Mouse (Mus musculus) forebrain, embryonic 11.5 days (tissue): ENCODE measurements around the gene Twnk. TPM values are rescaled to one million over a fixed set of nuclear protein-coding genes. Genes with fewer than 3 reads are reported as not detected.
"Not testable (repeated sequence)": the region's sequence is repeated elsewhere in the genome, so short reads cannot be mapped to it uniquely, and the experiment has no call there.

Experiments used
- ATAC-seq: fragments of 200-750 bp; cut with Nextera tagmentation; replicated peaks from 2 replicates; pipeline ENCODE4 v1.8.0; 2017; ENCODE audit warnings: moderate TSS enrichment; ENCODE audit not compliant: low FRiP score
- DNase-seq: peaks from one replicate; pipeline ENCODE4 v3.0.0-alpha.2; 2017; ENCODE audit warnings: low spot score
- H3K27ac ChIP-seq: fragments of 300-500 bp; sonication (generic); 2 replicates; pipeline ENCODE4 v1.5.1; 2014; ENCODE audit warnings: low read depth, low read length
- H3K27me3 ChIP-seq: fragments of 300-500 bp; sonication (generic); 2 replicates; pipeline ENCODE4 v1.6.1; 2014; ENCODE audit warnings: mild to moderate bottlenecking, low read length, mixed read lengths; ENCODE audit not compliant: control insufficient read depth, insufficient read depth
- H3K36me3 ChIP-seq: fragments of 300-500 bp; sonication (generic); 2 replicates; pipeline ENCODE4 v1.6.1; 2014; ENCODE audit warnings: mild to moderate bottlenecking, low read length, moderate library complexity, mixed read lengths; ENCODE audit not compliant: control insufficient read depth, insufficient read depth
- H3K4me1 ChIP-seq: fragments of 300-500 bp; sonication (generic); replicated peaks from 2 replicates; pipeline ENCODE4 v1.6.1; 2014; ENCODE audit warnings: low read length, mixed read lengths; ENCODE audit not compliant: control insufficient read depth, insufficient read depth
- H3K4me2 ChIP-seq: fragments of 300-500 bp; sonication (generic); 2 replicates; pipeline ENCODE4 v1.6.1; 2014; ENCODE audit warnings: low read depth, mild to moderate bottlenecking, low read length, moderate library complexity, mixed read lengths; ENCODE audit not compliant: severe bottlenecking
- H3K4me3 ChIP-seq: fragments of 300-500 bp; sonication (generic); 2 replicates; pipeline ENCODE4 v1.5.1; 2014; ENCODE audit warnings: low read depth, low read length
- H3K9ac ChIP-seq: fragments of 300-500 bp; sonication (generic); 2 replicates; pipeline ENCODE4 v1.6.1; 2014; ENCODE audit warnings: low read length
- H3K9me3 ChIP-seq: fragments of 300-500 bp; sonication (generic); 2 replicates; pipeline ENCODE4 v1.6.1; 2016; ENCODE audit warnings: low read length, mixed read lengths; ENCODE audit not compliant: control insufficient read depth
- WGBS: fragments of 180-500 bp; shearing (Covaris S2); extraction: QIAGEN DNeasy Blood & Tissue Kit; methylation state at CpG from one replicate; pipeline ENCODE4 v1.1.7; 2014; 5-methylcytosine and 5-hydroxymethylcytosine counted together
- polyA plus RNA-seq: library from polyadenylated mRNA; unstranded; fragments of >200 nt; fragmentation: Nextera tagmentation; extraction: Ambion mirVana; gene quantifications from 2 replicates; pipeline ENCODE4 v1.2.1, GENCODE M21; 2014

The Twnk gene
- polyA plus RNA-seq, 1 experiment from 2014 or later, result 19.9 TPM

DNA sequence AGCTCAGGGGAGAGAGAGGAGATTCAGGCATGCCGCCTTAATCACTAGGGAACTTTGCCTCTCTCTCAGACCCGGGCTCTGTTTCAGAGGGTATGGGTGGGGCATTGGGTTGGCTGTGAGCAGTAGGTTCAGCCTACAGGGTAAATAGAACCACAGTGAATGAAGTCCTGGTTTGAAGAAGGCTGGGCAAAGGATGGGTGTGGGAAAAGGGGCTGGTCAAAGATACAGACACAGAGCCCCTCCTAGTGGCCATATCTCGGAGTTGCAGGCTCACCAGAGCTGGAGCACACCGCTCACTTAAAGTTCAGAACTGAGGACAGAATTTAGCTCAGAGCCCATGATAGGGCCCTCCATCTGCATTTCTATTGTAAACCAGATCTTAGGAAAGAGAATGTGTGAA, 26.3 kb downstream of the Twnk start:
- no peak overlapping the region for H3K27ac ChIP-seq
- no peaks in the 10 kb centered on the region for H3K27me3 ChIP-seq
- H3K4me1 ChIP-seq, result no peaks in the 10 kb centered on the region
- no peak overlapping the region for H3K4me2 ChIP-seq
- 0 out of 2 replicates have a peak, but pooled peaks have one; percentile 31 for ATAC-seq
- WGBS, result 21% methylated on average over 4 of the region's 4 CpGs
- peaks cover 2% of the 10 kb centered on the region; the same call in 1 of the 2 replicates for H3K36me3 ChIP-seq
- no peak overlapping the region for H3K4me3 ChIP-seq
- H3K9me3 ChIP-seq, result no peaks in the 10 kb centered on the region
- no peak overlapping the region for H3K9ac ChIP-seq
- peak; percentile 87 for DNase-seq

DNA sequence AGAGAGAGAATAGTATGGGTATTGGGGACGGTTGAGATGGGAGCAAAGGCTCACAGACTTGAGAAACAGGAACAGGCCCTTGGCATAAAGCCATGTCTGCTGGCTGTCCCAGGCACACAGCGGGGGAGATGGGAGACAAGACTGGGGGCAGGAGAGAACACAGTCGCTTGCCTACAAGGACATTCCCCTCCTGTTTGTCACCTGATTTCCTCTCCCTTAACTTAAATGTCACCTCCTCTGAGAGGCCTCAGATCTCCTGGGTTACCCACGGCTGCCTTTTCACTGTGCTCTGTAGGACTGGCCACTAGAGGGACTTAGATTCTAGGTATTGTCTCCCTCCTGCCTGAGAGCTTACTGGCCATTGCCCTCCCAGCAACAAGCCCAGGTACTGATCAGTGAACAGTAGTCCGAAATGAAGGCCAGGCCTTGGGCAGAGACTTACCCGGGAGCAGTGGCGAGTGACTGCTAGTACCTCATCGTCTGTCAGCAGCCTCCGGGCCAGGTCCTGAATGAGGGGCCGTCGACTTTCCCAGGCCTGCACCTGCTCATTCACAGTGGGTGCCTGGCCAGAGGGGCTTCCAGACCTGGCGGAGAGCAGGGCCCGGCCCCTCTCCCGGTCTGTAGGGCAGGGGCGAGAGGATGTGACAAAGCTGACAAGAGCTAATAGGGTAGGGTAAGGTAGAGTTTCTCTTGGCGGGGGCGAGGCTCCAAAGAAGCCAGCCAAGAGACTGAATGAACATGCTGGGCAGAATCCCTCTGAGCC, 27.3 kb downstream of the Twnk start:
- 53% methylated on average over 17 of the region's 17 CpGs for WGBS

DNA sequence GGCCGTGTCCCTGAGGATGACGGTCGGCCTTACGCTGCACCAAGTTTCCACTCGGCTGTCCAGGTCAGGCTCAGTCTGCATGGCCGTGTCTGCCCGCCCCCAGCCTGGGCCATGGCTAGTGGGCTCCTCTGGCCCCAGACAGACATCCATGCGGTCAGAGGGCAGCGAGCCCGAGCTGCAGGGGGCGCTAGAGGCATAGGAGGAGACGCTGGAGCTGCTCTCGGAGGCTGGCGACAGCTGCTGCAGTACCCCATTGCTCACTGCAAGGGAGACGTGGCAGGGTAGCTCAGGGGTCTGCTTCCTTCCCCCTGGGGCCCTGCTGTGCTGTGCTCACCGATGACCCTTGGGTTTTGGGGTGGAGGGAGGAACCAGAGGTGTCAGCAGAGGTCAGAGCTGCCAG, 31.4 kb downstream of the Twnk start:
- Histone ChIP-seq H3K9me3 (no peaks in the 10 kb centered on the region), H3K9ac (no peak overlapping the region), H3K4me3 (no peak overlapping the region), H3K27ac (no peak overlapping the region), H3K4me2 (no peak overlapping the region), H3K4me1 (0 out of 2 replicates have a peak, but pooled peaks cover 4% of the 10 kb centered on the region), H3K36me3 (no peaks in the 10 kb centered on the region), H3K27me3 (peaks cover 3% of the 10 kb centered on the region; the same call in 1 of the 2 replicates)
- DNase-seq (peak; percentile 72), ATAC-seq (no peak)
- 31% methylated on average over 16 of the region's 16 CpGs for WGBS

More for the DNA sequence above, 27.3 kb downstream of the Twnk start:
- Histone ChIP-seq H3K27ac (no peak overlapping the region), H3K27me3 (no peaks in the 10 kb centered on the region), H3K9me3 (no peaks in the 10 kb centered on the region), H3K4me2 (no peak overlapping the region), H3K4me3 (no peak overlapping the region), H3K36me3 (no peaks in the 10 kb centered on the region; the same call in 1 of the 2 replicates), H3K9ac (no peak overlapping the region; the same call in 1 of the 2 replicates), H3K4me1 (no peaks in the 10 kb centered on the region)
- ATAC-seq (no peak), DNase-seq (peak; percentile 63)

DNA sequence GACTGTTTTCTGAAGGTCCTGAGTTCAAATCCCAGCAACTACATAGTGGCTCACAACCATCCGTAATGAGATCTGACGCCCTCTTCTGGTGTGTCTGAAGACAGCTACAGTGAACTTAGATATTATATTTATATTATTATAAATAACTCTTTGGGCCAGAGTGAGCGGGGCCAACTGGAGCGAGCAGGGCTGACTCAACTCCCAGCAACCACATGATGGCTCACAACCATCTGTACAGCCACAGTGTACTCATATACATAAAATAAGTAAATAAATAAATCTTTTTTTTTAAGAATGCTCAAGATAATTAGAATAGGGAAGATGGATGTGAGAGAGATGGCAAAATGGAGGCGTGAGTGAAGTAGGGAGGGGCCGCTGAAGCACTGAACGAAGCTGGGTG, 32.7 kb downstream of the Twnk start:
- not testable (repeated sequence) for H3K9me3 ChIP-seq, H3K9ac ChIP-seq, H3K4me1 ChIP-seq, H3K4me2 ChIP-seq, H3K36me3 ChIP-seq, H3K27ac ChIP-seq, DNase-seq, H3K4me3 ChIP-seq, ATAC-seq, H3K27me3 ChIP-seq
- 92% methylated on average over 7 of the region's 7 CpGs for WGBS

DNA sequence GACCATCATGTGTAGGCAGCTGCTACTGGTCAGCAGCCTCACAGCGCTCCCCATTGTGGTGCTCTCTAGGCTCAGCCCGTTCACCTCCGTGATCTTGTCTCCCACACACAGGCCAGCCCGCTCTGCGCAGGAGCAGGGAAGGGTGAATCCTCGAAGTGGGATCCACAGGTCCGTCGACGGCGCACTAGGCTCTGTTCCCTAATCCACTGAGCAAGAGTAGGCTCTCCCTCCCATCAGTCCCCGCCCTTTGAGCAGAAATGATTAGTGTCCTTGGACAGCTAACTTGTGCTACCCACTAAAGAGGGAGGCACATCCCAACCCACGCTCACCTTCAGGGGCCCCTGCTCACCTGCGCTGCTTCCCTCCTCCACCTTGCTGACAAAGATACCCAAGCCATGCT, 34.8 kb downstream of the Twnk start:
- no peak for ATAC-seq
- Histone ChIP-seq H3K4me3 (no peak overlapping the region), H3K36me3 (no peaks in the 10 kb centered on the region), H3K4me2 (no peak overlapping the region), H3K9me3 (no peaks in the 10 kb centered on the region), H3K27me3 (peaks cover 3% of the 10 kb centered on the region; the same call in 1 of the 2 replicates), H3K27ac (no peak overlapping the region), H3K4me1 (0 out of 2 replicates have a peak, but pooled peaks cover 4% of the 10 kb centered on the region), H3K9ac (no peak overlapping the region)
- WGBS, result 52% methylated on average over 13 of the region's 13 CpGs
- peak; percentile 50 for DNase-seq

DNA sequence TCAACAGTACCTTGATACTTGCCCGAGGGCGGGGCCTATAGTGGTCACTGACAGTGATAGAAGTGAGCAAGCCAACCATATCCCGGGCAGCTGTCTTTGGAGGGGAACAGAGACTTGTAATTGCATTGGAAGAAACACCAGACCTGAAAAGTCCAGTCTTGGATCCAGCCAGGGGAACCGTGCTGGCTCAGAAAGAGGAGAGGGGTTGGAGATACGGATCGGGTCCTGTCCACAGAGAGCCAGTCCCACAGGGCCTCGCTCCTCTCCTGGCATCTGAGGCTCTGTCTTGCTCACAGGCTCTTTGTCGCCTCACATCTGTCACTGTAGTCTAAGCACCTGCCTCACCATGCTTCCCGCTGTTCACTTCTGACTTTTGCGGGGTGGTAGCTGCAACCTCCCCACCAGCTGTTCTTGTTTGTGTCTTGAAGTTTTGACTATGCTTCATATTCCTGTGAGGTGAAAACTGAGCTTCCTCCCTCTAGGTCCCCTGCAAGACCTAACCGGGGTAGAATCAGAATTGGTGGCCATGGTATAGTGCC, 39.0 kb downstream of the Twnk start:
- Histone ChIP-seq H3K4me2 (no peak overlapping the region), H3K9ac (no peak overlapping the region), H3K36me3 (no peaks in the 10 kb centered on the region), H3K27me3 (peaks cover 17% of the 10 kb centered on the region), H3K27ac (no peak overlapping the region), H3K4me1 (peaks cover 12% of the 10 kb centered on the region; the same call in 1 of the 2 replicates), H3K9me3 (no peaks in the 10 kb centered on the region), H3K4me3 (no peak overlapping the region)
- 74% methylated on average over 11 of the region's 11 CpGs for WGBS
- ATAC-seq (no peak), DNase-seq (no peak)

DNA sequence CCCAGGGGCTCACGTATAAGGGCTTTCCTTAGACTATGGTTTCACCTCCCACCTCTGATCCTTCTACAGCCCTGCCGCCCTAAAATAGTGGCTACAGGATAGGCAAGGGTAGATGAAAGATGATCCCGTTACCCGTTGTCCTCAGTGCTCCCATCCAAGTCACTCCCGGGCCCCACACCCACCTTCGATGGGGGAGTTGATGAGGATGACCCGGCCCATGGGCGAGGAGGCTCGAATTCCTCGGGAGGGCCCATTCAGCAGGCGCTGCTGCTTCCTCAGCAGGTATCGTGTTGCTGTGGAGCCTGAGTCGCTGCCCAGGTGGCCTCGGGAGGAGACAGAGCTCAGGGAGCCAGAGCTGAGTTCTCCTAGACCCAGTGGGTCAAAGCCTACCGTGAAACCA, 39.8 kb downstream of the Twnk start:
- Histone ChIP-seq H3K36me3 (no peaks in the 10 kb centered on the region), H3K4me3 (no peak overlapping the region), H3K27me3 (peaks cover 17% of the 10 kb centered on the region), H3K27ac (no peak overlapping the region), H3K9me3 (no peaks in the 10 kb centered on the region), H3K9ac (no peak overlapping the region), H3K4me1 (peaks cover 12% of the 10 kb centered on the region; the same call in 1 of the 2 replicates), H3K4me2 (no peak overlapping the region)
- 52% methylated on average over 15 of the region's 15 CpGs for WGBS
- ATAC-seq, result no peak
- DNase-seq, result no peak

DNA sequence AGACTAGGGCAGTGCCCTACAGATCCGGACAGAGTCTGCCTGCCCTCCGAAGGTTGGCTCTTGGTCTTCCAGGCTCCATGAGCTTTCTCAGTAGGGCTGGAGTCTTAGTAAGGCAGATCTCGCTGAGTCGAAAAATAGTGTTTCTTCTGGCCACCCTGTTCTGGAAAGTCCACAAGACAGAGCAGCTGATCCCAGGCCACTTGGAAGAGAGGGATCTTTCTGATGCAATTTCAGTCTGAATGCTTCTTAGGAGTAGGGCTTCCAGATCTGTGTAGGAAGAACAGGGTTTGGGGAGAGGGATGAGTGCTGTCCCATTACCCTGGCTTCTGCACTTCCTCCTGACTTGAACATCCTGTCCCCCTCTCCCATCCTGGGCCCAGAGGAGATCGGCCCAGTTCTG, 40.2 kb downstream of the Twnk start, which contains the start of gene Pdzd7:
Gene Pdzd7, minus strand, starts transcription at position 67 of the 400 bp plus-strand sequence.
- 86% methylated on average over 5 of the region's 5 CpGs for WGBS
- DNase-seq (no peak), ATAC-seq (no peak)
- Histone ChIP-seq H3K27ac (no peak within 1 kb of the TSS), H3K27me3 (peaks cover 14% of the 10 kb centered on the region), H3K4me2 (peak within 1 kb of the TSS; percentile 83), H3K4me1 (peaks cover 8% of the 10 kb centered on the region; the same call in 1 of the 2 replicates), H3K36me3 (no peaks in the 10 kb centered on the region), H3K4me3 (peak within 1 kb of the TSS; percentile 42), H3K9me3 (no peaks in the 10 kb centered on the region), H3K9ac (peak within 1 kb of the TSS; percentile 65; the same call in 1 of the 2 replicates)
